Mouse (Mus musculus): ENCODE results near the gene Col24a1. TPM values are rescaled to one million over a fixed set of nuclear protein-coding genes. Genes with fewer than 3 reads are reported as not detected.

The Col24a1 gene
- polyA plus RNA-seq, 1 experiment: 0.40 TPM

DNA sequence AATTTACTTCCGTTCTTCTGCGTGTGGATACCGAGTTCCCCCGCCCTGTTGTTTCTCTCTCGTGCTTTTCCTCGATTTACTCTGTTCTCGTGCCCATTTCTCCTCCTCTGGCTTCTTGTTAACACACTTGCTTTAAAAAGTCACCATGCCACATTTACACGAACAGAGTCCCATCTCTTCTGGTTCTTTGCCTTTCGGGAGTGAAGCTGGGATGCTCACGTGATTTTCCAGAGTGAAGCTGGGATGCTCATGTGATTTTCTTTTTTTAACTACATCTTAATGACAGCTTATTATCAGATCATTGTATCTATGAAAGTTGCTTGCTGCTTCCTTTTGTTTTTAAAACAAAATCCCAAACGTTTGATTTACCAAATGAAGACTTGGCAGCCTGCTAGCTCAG, 184.8 kb downstream of the Col24a1 start:
- Histone ChIP-seq H3K4me3 (no peak overlapping the region), H3ac (ENCODE audit: control insufficient read depth, insufficient read length) (no peak overlapping the region), H3K36me3 (ENCODE audit: control insufficient read depth, insufficient read depth) (no peaks in the 10 kb centered on the region), H3K27me3 (ENCODE audit: control insufficient read depth, insufficient read depth, insufficient read length) (no peaks in the 10 kb centered on the region), H3K79me2 (ENCODE audit: control insufficient read depth, insufficient read depth) (no peaks in the 10 kb centered on the region), H3K4me2 (ENCODE audit: low read depth) (no peak overlapping the region)
- TF ChIP-seq TCF12 (IDR thresholded peaks at IDR 0.05; ENCODE audit: insufficient read depth, poor library complexity, severe bottlenecking) (no peak), POLR2A (IDR thresholded peaks at IDR 0.05; ENCODE audit: insufficient read length, low read depth) (no peak), E2F4 (IDR thresholded peaks at IDR 0.05; ENCODE audit: insufficient read depth) (no peak), POLR2AphosphoS2 (IDR thresholded peaks at IDR 0.05; ENCODE audit: insufficient read length, low read depth) (no peak), SRF (IDR thresholded peaks at IDR 0.05; ENCODE audit: control insufficient read depth, insufficient read length, low read depth) (no peak), MAX (IDR thresholded peaks at IDR 0.05; ENCODE audit: low read depth) (no peak), CEBPB (IDR thresholded peaks at IDR 0.05; ENCODE audit: insufficient read depth, poor library complexity, severe bottlenecking) (no peak), USF1 (IDR thresholded peaks at IDR 0.05; ENCODE audit: low read depth) (no peak), MYOG (IDR thresholded peaks at IDR 0.05; ENCODE audit: control insufficient read depth in 1 of 3, insufficient read depth in 1 of 3, insufficient read length in 2 of 3, low read depth in 2 of 3) (no peak), REST (IDR thresholded peaks at IDR 0.05; ENCODE audit: insufficient read depth, insufficient read length) (no peak), MYOD1 (IDR thresholded peaks at IDR 0.05; ENCODE audit: control insufficient read depth in 1 of 3, insufficient read length in 2 of 3, low read depth in 2 of 3) (no peak), TCF3 (IDR thresholded peaks at IDR 0.05; ENCODE audit: insufficient read length, low read depth) (no peak)

DNA sequence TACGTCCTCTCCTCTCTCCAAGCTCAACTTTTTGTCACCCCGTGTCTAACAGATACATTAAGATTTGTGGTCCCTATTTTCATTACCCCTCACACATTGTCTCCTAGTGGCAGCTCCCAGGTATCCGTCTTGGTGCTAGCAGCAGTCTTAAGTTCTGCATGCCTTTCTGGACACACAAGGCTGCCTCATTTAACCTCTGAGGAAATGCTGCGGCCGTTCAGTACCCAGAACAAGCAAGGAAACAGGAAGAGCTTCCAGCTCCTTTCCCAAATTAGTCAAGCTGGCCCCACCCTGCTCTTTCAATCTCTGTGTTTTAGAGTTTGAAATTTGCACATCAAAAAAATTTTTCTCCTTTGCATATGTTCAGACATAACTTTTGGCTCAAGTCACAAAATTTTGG, 186.2 kb downstream of the Col24a1 start:
- H3ac ChIP-seq (ENCODE audit: control insufficient read depth, insufficient read length): no peak overlapping the region
- no peaks in the 10 kb centered on the region for H3K79me2 ChIP-seq (ENCODE audit: control insufficient read depth, insufficient read depth)
- H3K27me3 ChIP-seq (ENCODE audit: control insufficient read depth, insufficient read depth, insufficient read length): no peaks in the 10 kb centered on the region
- H3K4me3 ChIP-seq: no peak overlapping the region
- no peak overlapping the region for H3K4me2 ChIP-seq (ENCODE audit: low read depth)
- no peaks in the 10 kb centered on the region for H3K36me3 ChIP-seq (ENCODE audit: control insufficient read depth, insufficient read depth)
- no peak for TF ChIP-seq MAX (IDR thresholded peaks at IDR 0.05; ENCODE audit: low read depth)
- TF ChIP-seq USF1 (IDR thresholded peaks at IDR 0.05; ENCODE audit: low read depth): no peak
- TF ChIP-seq SRF (IDR thresholded peaks at IDR 0.05; ENCODE audit: control insufficient read depth, insufficient read length, low read depth): no peak
- no peak for TF ChIP-seq E2F4 (IDR thresholded peaks at IDR 0.05; ENCODE audit: insufficient read depth)
- no peak for TF ChIP-seq REST (IDR thresholded peaks at IDR 0.05; ENCODE audit: insufficient read depth, insufficient read length)
- no peak for TF ChIP-seq MYOG (IDR thresholded peaks at IDR 0.05; ENCODE audit: control insufficient read depth in 1 of 3, insufficient read depth in 1 of 3, insufficient read length in 2 of 3, low read depth in 2 of 3)
- no peak for TF ChIP-seq TCF3 (IDR thresholded peaks at IDR 0.05; ENCODE audit: insufficient read length, low read depth)

DNA sequence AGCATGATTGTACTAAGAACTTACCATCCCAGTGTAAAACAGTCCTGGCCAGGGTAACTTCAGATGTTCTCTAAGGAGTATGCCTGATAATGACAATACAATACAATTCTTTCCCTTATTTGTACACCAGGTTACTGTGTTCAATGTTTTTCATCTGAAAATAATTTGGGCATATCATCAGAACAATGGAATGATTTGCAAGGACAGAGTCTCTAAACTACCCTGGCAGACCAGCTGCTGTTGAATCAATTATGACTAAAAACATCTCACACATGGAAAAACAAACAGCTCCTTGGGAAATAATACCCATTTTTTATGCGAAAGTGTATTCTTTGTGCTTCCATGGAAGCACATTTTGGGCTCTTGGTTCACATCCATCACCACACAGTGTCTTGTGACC, 198.0 kb downstream of the Col24a1 start:
- no peak overlapping the region for H3K4me2 ChIP-seq (ENCODE audit: low read depth)
- H3K79me2 ChIP-seq (ENCODE audit: control insufficient read depth, insufficient read depth): no peaks in the 10 kb centered on the region
- H3K27me3 ChIP-seq (ENCODE audit: control insufficient read depth, insufficient read depth, insufficient read length): no peaks in the 10 kb centered on the region
- H3K36me3 ChIP-seq (ENCODE audit: control insufficient read depth, insufficient read depth): no peaks in the 10 kb centered on the region
- H3K4me3 ChIP-seq: no peak overlapping the region
- H3ac ChIP-seq (ENCODE audit: control insufficient read depth, insufficient read length): no peak overlapping the region
- TF ChIP-seq REST (IDR thresholded peaks at IDR 0.05; ENCODE audit: insufficient read depth, insufficient read length) (no peak), POLR2A (IDR thresholded peaks at IDR 0.05; ENCODE audit: insufficient read length, low read depth) (no peak), POLR2AphosphoS2 (IDR thresholded peaks at IDR 0.05; ENCODE audit: insufficient read length, low read depth) (no peak), CEBPB (IDR thresholded peaks at IDR 0.05; ENCODE audit: insufficient read depth, poor library complexity, severe bottlenecking) (no peak), SRF (IDR thresholded peaks at IDR 0.05; ENCODE audit: control insufficient read depth, insufficient read length, low read depth) (no peak), TCF12 (IDR thresholded peaks at IDR 0.05; ENCODE audit: insufficient read depth, poor library complexity, severe bottlenecking) (no peak), MYOD1 (IDR thresholded peaks at IDR 0.05; ENCODE audit: control insufficient read depth in 1 of 3, insufficient read length in 2 of 3, low read depth in 2 of 3) (no peak), E2F4 (IDR thresholded peaks at IDR 0.05; ENCODE audit: insufficient read depth) (no peak), MAX (IDR thresholded peaks at IDR 0.05; ENCODE audit: low read depth) (no peak), TCF3 (IDR thresholded peaks at IDR 0.05; ENCODE audit: insufficient read length, low read depth) (no peak)

DNA sequence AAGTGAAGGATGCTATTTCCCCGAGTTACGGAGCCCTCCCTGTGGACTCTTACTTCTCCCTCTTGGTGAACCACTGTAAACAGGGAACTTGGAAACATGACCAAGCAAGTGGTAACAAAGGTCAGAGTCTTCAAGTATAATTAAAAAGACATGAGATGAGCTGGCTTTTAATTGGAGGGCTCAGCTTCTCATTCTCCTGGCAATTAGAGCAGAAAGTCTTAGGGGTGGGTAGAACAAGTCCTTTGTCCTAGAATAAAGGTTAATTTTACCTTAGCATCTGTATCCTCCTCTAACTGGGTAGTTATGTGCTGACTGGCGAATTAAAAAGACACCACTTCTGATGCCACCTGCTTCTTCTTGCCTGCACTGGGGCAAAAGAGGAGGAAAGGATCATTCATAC, 199.1 kb downstream of the Col24a1 start:
- Histone ChIP-seq H3K79me2 (ENCODE audit: control insufficient read depth, insufficient read depth) (no peaks in the 10 kb centered on the region), H3K4me3 (no peak overlapping the region), H3K27me3 (ENCODE audit: control insufficient read depth, insufficient read depth, insufficient read length) (no peaks in the 10 kb centered on the region), H3K36me3 (ENCODE audit: control insufficient read depth, insufficient read depth) (no peaks in the 10 kb centered on the region), H3K4me2 (ENCODE audit: low read depth) (no peak overlapping the region), H3ac (ENCODE audit: control insufficient read depth, insufficient read length) (no peak overlapping the region)
- TF ChIP-seq REST (IDR thresholded peaks at IDR 0.05; ENCODE audit: insufficient read depth, insufficient read length): no peak
- no peak for TF ChIP-seq POLR2A (IDR thresholded peaks at IDR 0.05; ENCODE audit: insufficient read length, low read depth)
- TF ChIP-seq POLR2AphosphoS2 (IDR thresholded peaks at IDR 0.05; ENCODE audit: insufficient read length, low read depth): no peak
- TF ChIP-seq MYOD1 (IDR thresholded peaks at IDR 0.05; ENCODE audit: control insufficient read depth in 1 of 3, insufficient read length in 2 of 3, low read depth in 2 of 3): no peak
- no peak for TF ChIP-seq MYOG (IDR thresholded peaks at IDR 0.05; ENCODE audit: control insufficient read depth in 1 of 3, insufficient read depth in 1 of 3, insufficient read length in 2 of 3, low read depth in 2 of 3)
- no peak for TF ChIP-seq TCF3 (IDR thresholded peaks at IDR 0.05; ENCODE audit: insufficient read length, low read depth)
- no peak for TF ChIP-seq USF1 (IDR thresholded peaks at IDR 0.05; ENCODE audit: low read depth)
- no peak for TF ChIP-seq SRF (IDR thresholded peaks at IDR 0.05; ENCODE audit: control insufficient read depth, insufficient read length, low read depth)
- no peak for TF ChIP-seq E2F4 (IDR thresholded peaks at IDR 0.05; ENCODE audit: insufficient read depth)
- TF ChIP-seq TCF12 (IDR thresholded peaks at IDR 0.05; ENCODE audit: insufficient read depth, poor library complexity, severe bottlenecking): no peak

DNA sequence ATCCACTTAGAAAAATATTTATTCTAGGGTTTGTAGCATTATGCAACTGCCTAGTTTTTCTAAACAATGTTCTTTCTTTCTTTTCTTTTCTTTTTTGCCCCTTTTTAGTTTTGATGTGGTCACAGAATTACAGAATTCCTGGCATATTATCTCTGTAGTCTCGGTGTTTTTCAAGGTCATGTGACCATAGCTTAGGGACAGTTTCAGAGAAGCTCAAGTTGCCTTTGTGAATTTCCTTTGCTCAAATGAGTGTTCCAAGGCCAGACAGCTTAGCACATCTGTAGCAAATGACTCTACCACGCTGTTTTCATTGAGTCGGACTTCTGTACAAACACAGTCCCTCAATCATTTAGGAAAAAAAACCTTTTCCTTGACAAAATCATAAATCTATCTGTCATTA, 205.9 kb downstream of the Col24a1 start:
- TF ChIP-seq MYOG (IDR thresholded peaks at IDR 0.05; ENCODE audit: control insufficient read depth in 1 of 3, insufficient read depth in 1 of 3, insufficient read length in 2 of 3, low read depth in 2 of 3): no peak
- TF ChIP-seq USF1 (IDR thresholded peaks at IDR 0.05; ENCODE audit: low read depth): peak; percentile 81
- H3K36me3 ChIP-seq (ENCODE audit: control insufficient read depth, insufficient read depth): no peaks in the 10 kb centered on the region
- no peak overlapping the region for H3K4me3 ChIP-seq
- no peaks in the 10 kb centered on the region for H3K79me2 ChIP-seq (ENCODE audit: control insufficient read depth, insufficient read depth)
- no peaks in the 10 kb centered on the region for H3K27me3 ChIP-seq (ENCODE audit: control insufficient read depth, insufficient read depth, insufficient read length)
- peak overlapping the region; percentile 2 for H3K4me2 ChIP-seq (ENCODE audit: low read depth)
- no peak overlapping the region for H3ac ChIP-seq (ENCODE audit: control insufficient read depth, insufficient read length)
